Mouse (Mus musculus) liver, embryonic 12.5 days (tissue): Measurements from ENCODE around the gene Ubald2. TPM values are rescaled to one million over a fixed set of nuclear protein-coding genes. Genes with fewer than 3 reads are reported as not detected.
A peak's percentile ranks its signal among the peaks of the same experiment; 100 is the strongest.
"Not testable (repeated sequence)": the region's sequence is repeated elsewhere in the genome, so short reads cannot be mapped to it uniquely, and the experiment has no call there.

Experiments
- ATAC-seq: fragments of 200-750 bp; cut with Nextera tagmentation; 2 replicates; pipeline ENCODE4 v1.8.0; 2017; ENCODE audit warnings: moderate number of reproducible peaks, mild to moderate bottlenecking, moderate library complexity
- H3K27ac ChIP-seq: fragments of 300-500 bp; sonication (generic); 2 replicates; pipeline ENCODE4 v1.5.1; 2016; ENCODE audit warnings: mild to moderate bottlenecking
- H3K27me3 ChIP-seq: fragments of 300-500 bp; sonication (generic); replicated peaks from 2 replicates; pipeline ENCODE4 v1.6.1; 2016; ENCODE audit warnings: mild to moderate bottlenecking, moderate library complexity
- H3K36me3 ChIP-seq: fragments of 300-500 bp; sonication (generic); 2 replicates; pipeline ENCODE4 v1.6.1; 2016; ENCODE audit warnings: mild to moderate bottlenecking, moderate library complexity
- H3K4me1 ChIP-seq: fragments of 300-500 bp; sonication (generic); 2 replicates; pipeline ENCODE4 v1.6.1; 2016
- H3K4me2 ChIP-seq: fragments of 300-500 bp; sonication (generic); 2 replicates; pipeline ENCODE4 v1.6.1; 2016; ENCODE audit warnings: mild to moderate bottlenecking, moderate library complexity
- H3K4me3 ChIP-seq: fragments of 300-500 bp; sonication (generic); 2 replicates; pipeline ENCODE4 v1.5.1; 2016; ENCODE audit warnings: mild to moderate bottlenecking, moderate library complexity
- H3K9ac ChIP-seq: fragments of 300-500 bp; sonication (generic); 2 replicates; pipeline ENCODE4 v1.6.1; 2016; ENCODE audit warnings: mild to moderate bottlenecking, moderate library complexity
- H3K9me3 ChIP-seq: fragments of 300-500 bp; sonication (generic); replicated peaks from 2 replicates; pipeline ENCODE4 v1.6.1; 2016; ENCODE audit warnings: mild to moderate bottlenecking, moderate library complexity
- WGBS: fragments of 180-500 bp; shearing (Covaris S2); methylation state at CpG from one replicate; pipeline ENCODE4 v1.1.7; 2016; ENCODE audit not compliant: insufficient replicate concordance; 5-methylcytosine and 5-hydroxymethylcytosine counted together
- polyA plus RNA-seq: library from polyadenylated mRNA; unstranded; fragments of >200 nt; fragmentation: Nextera tagmentation; extraction: Ambion mirVana; gene quantifications from 2 replicates; pipeline ENCODE4 v1.2.1, GENCODE M21; 2016

Ubald2 gene
- polyA plus RNA-seq, 1 experiment from 2014 or later = 32.3 TPM

GRCm38 (mm10) chr11:116453889-116454288, 20.0 kb downstream of the Ubald2 start:
- Histone ChIP-seq H3K36me3 (no peaks in the 10 kb centered on the region), H3K4me2 (no peak overlapping the region), H3K27me3 (peaks cover 14% of the 10 kb centered on the region), H3K4me1 (no peaks in the 10 kb centered on the region), H3K9me3 (peaks cover 10% of the 10 kb centered on the region), H3K27ac (no peak overlapping the region), H3K9ac (no peak overlapping the region), H3K4me3 (no peak overlapping the region)
- WGBS = 77% methylated on average over 10 of the region's 10 CpGs
- ATAC-seq = no peak

- no peak overlapping the region for H3K9ac ChIP-seq
- H3K27ac ChIP-seq = no peak overlapping the region
- no peaks in the 10 kb centered on the region for H3K36me3 ChIP-seq
- H3K27me3 ChIP-seq = peaks cover 17% of the 10 kb centered on the region
- no peaks in the 10 kb centered on the region for H3K9me3 ChIP-seq
- no peak overlapping the region for H3K4me3 ChIP-seq
- ATAC-seq = no peak
- H3K4me1 ChIP-seq = no peaks in the 10 kb centered on the region
- WGBS = 60% methylated on average over 8 of the region's 8 CpGs
- no peak overlapping the region for H3K4me2 ChIP-seq
These were observed 22.3 kb downstream of the Ubald2 start for GRCm38 (mm10) chr11:116456234-116456633.

GRCm38 (mm10) chr11:116459786-116460185, 25.9 kb downstream of the Ubald2 start:
- H3K9me3 ChIP-seq = no peaks in the 10 kb centered on the region
- WGBS = 60% methylated on average over 4 of the region's 4 CpGs
- no peaks in the 10 kb centered on the region for H3K36me3 ChIP-seq
- peaks cover 7% of the 10 kb centered on the region; the same call in 1 of the 2 replicates for H3K27me3 ChIP-seq
- no peak overlapping the region for H3K9ac ChIP-seq
- H3K4me2 ChIP-seq = no peak overlapping the region
- no peak for ATAC-seq
- no peak overlapping the region for H3K27ac ChIP-seq
- H3K4me3 ChIP-seq = no peak overlapping the region
- peaks cover 6% of the 10 kb centered on the region for H3K4me1 ChIP-seq

GRCm38 (mm10) chr11:116463338-116463737, 29.4 kb downstream of the Ubald2 start:
- ATAC-seq = 0 out of 2 replicates have a peak, but pooled peaks have one; percentile 15
- Histone ChIP-seq H3K9me3 (no peaks in the 10 kb centered on the region), H3K36me3 (no peaks in the 10 kb centered on the region), H3K4me3 (no peak overlapping the region), H3K4me1 (peaks cover 6% of the 10 kb centered on the region), H3K27ac (no peak overlapping the region), H3K4me2 (no peak overlapping the region), H3K9ac (no peak overlapping the region), H3K27me3 (peaks cover 17% of the 10 kb centered on the region)
- WGBS = 51% methylated on average over 5 of the region's 5 CpGs

GRCm38 (mm10) chr11:116463833-116464232, 29.9 kb downstream of the Ubald2 start:
- no peaks in the 10 kb centered on the region for H3K36me3 ChIP-seq
- 10% methylated on average over 2 of the region's 2 CpGs for WGBS

GRCm38 (mm10) chr11:116466141-116466540, 32.2 kb downstream of the Ubald2 start, which contains the start of gene Qrich2:
Gene Qrich2, minus strand, starts transcription at chr11:116466241.
- Histone ChIP-seq H3K4me3 (no peak within 1 kb of the TSS), H3K9ac (no peak within 1 kb of the TSS), H3K36me3 (peaks cover 17% of the 10 kb centered on the region), H3K27ac (no peak within 1 kb of the TSS), H3K4me1 (peaks cover 11% of the 10 kb centered on the region), H3K4me2 (no peak within 1 kb of the TSS), H3K9me3 (no peaks in the 10 kb centered on the region), H3K27me3 (peaks cover 11% of the 10 kb centered on the region)
- no peak for ATAC-seq
- WGBS = 47% methylated on average over 20 of the region's 20 CpGs

More at GRCm38 (mm10) chr11:116463833-116464232, 29.9 kb downstream of the Ubald2 start:
- no peak overlapping the region for H3K4me2 ChIP-seq
- H3K4me1 ChIP-seq = peaks cover 6% of the 10 kb centered on the region
- no peak overlapping the region for H3K9ac ChIP-seq
- H3K27ac ChIP-seq = no peak overlapping the region
- H3K4me3 ChIP-seq = no peak overlapping the region
- H3K9me3 ChIP-seq = no peaks in the 10 kb centered on the region
- H3K27me3 ChIP-seq = peaks cover 15% of the 10 kb centered on the region
- ATAC-seq = peak; percentile 47; the same call in 1 of the 2 replicates

GRCm38 (mm10) chr11:116468338-116468737, 34.4 kb downstream of the Ubald2 start:
- ATAC-seq, H3K9me3 ChIP-seq, H3K9ac ChIP-seq, H3K4me2 ChIP-seq, H3K4me3 ChIP-seq, H3K27ac ChIP-seq: not testable (repeated sequence)
- Histone ChIP-seq H3K27me3 (peaks cover 11% of the 10 kb centered on the region), H3K36me3 (peaks cover 39% of the 10 kb centered on the region), H3K4me1 (peaks cover 10% of the 10 kb centered on the region)
- 64% methylated on average over 3 of the region's 3 CpGs for WGBS

- Histone ChIP-seq H3K4me3 (no peak overlapping the region), H3K9ac (no peak overlapping the region), H3K9me3 (no peaks in the 10 kb centered on the region), H3K27ac (peak overlapping the region; percentile 0; the same call in 1 of the 2 replicates), H3K4me1 (peaks cover 6% of the 10 kb centered on the region; the same call in 1 of the 2 replicates), H3K36me3 (peaks cover 57% of the 10 kb centered on the region), H3K4me2 (no peak overlapping the region), H3K27me3 (peaks cover 11% of the 10 kb centered on the region)
- no peak for ATAC-seq
- WGBS = 72% methylated on average over 3 of the region's 3 CpGs
These were observed 36.4 kb downstream of the Ubald2 start for GRCm38 (mm10) chr11:116470249-116470648.

GRCm38 (mm10) chr11:116470896-116471295, 37.0 kb downstream of the Ubald2 start:
- no peak overlapping the region for H3K4me2 ChIP-seq
- no peaks in the 10 kb centered on the region for H3K9me3 ChIP-seq
- H3K9ac ChIP-seq = no peak overlapping the region
- H3K4me3 ChIP-seq = no peak overlapping the region
- peak overlapping the region; percentile 0; the same call in 1 of the 2 replicates for H3K27ac ChIP-seq
- H3K27me3 ChIP-seq = peaks cover 6% of the 10 kb centered on the region
- ATAC-seq = no peak
- peaks cover 63% of the 10 kb centered on the region for H3K36me3 ChIP-seq
- peaks cover 6% of the 10 kb centered on the region; the same call in 1 of the 2 replicates for H3K4me1 ChIP-seq
- 77% methylated on average over 4 of the region's 4 CpGs for WGBS

- H3K4me2 ChIP-seq = no peak overlapping the region
- no peaks in the 10 kb centered on the region for H3K9me3 ChIP-seq
- WGBS = 80% methylated on average over 4 of the region's 4 CpGs
- ATAC-seq = no peak
- peaks cover 77% of the 10 kb centered on the region for H3K36me3 ChIP-seq
- no peak overlapping the region for H3K27ac ChIP-seq
- H3K4me3 ChIP-seq = no peak overlapping the region
- peaks cover 6% of the 10 kb centered on the region; the same call in 1 of the 2 replicates for H3K4me1 ChIP-seq
- no peak overlapping the region for H3K9ac ChIP-seq
- no peaks in the 10 kb centered on the region for H3K27me3 ChIP-seq
These were observed 38.4 kb downstream of the Ubald2 start for GRCm38 (mm10) chr11:116472275-116472674.

- Histone ChIP-seq H3K36me3 (peaks cover 99% of the 10 kb centered on the region), H3K9ac (no peak overlapping the region), H3K4me1 (0 out of 2 replicates have a peak, but pooled peaks cover 7% of the 10 kb centered on the region), H3K27me3 (no peaks in the 10 kb centered on the region), H3K4me3 (no peak overlapping the region), H3K4me2 (no peak overlapping the region), H3K9me3 (no peaks in the 10 kb centered on the region), H3K27ac (no peak overlapping the region)
- 86% methylated on average over 10 of the region's 10 CpGs for WGBS
- ATAC-seq = no peak
These were observed 42.1 kb downstream of the Ubald2 start for GRCm38 (mm10) chr11:116476041-116476440.

- no peak overlapping the region for H3K4me2 ChIP-seq
- H3K9me3 ChIP-seq = no peaks in the 10 kb centered on the region
- H3K36me3 ChIP-seq = peaks cover 99% of the 10 kb centered on the region
- WGBS = 87% methylated on average over 6 of the region's 6 CpGs
- no peak for ATAC-seq
- H3K27me3 ChIP-seq = no peaks in the 10 kb centered on the region
- H3K4me3 ChIP-seq = no peak overlapping the region
- no peak overlapping the region for H3K27ac ChIP-seq
- H3K4me1 ChIP-seq = 0 out of 2 replicates have a peak, but pooled peaks cover 7% of the 10 kb centered on the region
- H3K9ac ChIP-seq = no peak overlapping the region
These were observed 42.8 kb downstream of the Ubald2 start for GRCm38 (mm10) chr11:116476696-116477095.
